Mouse (Mus musculus) lung, postnatal 0 days (tissue): ENCODE results near the gene Unc93a2. TPM values are rescaled to one million over a fixed set of nuclear protein-coding genes. Genes with fewer than 3 reads are reported as not detected.

Source experiments
- polyA plus RNA-seq: library from polyadenylated mRNA; unstranded; fragments of >200 nt; fragmentation: Nextera tagmentation; extraction: Ambion mirVana; gene quantifications from 2 replicates; pipeline ENCODE4 v1.2.1, GENCODE M21; 2015

Gene Unc93a2
- polyA plus RNA-seq, 1 experiment from 2014 or later, result not detected

Other genes with a start within 250 kb of the Unc93a2 start
- gene Rps6ka2, start 215.3 kb downstream of the Unc93a2 start, polyA plus RNA-seq, result 7.1 and 8.4 TPM in 2 replicates
- not detected in 2 replicates for gene Tcp10a, start 60.8 kb downstream of the Unc93a2 start, polyA plus RNA-seq
- gene Ttll2, start 32.8 kb downstream of the Unc93a2 start, polyA plus RNA-seq, result not detected in 2 replicates
- gene Gm49630, start 13.5 kb downstream of the Unc93a2 start, polyA plus RNA-seq, result not detected in 2 replicates